Mouse (Mus musculus) lung, postnatal 25 days (tissue): Measurements from ENCODE around the gene Luc7l3.

ENCODE experiments used
- DNase-seq: peaks from one replicate; pipeline ENCODE4 v3.0.0; 2022; ENCODE audit warnings: low spot score

Gene Luc7l3

GRCm38 (mm10) chr11:94259814-94260213 lies 62.0 kb downstream of the Luc7l3 start:
- no peak for DNase-seq

DNA sequence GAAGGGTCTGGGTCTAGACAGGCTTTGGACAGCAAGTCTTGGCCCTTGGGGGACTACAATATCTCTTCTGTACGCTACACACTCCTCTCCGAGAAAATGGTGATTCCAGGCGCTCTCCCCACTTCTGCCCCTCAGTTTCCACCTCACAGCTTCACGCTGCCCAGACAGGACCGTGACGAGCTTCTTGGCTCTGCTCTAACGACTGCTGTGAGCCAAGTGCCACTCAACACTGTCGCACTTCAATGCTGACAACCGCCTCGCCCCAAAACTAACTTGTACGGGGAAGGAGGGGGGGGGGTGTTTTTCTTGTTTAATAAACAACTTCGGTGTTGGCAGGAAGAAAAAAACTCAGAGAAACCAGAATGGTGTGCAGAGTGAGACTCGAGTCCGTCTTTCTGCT lies 63.8 kb downstream of the Luc7l3 start:
- no peak for DNase-seq

DNA sequence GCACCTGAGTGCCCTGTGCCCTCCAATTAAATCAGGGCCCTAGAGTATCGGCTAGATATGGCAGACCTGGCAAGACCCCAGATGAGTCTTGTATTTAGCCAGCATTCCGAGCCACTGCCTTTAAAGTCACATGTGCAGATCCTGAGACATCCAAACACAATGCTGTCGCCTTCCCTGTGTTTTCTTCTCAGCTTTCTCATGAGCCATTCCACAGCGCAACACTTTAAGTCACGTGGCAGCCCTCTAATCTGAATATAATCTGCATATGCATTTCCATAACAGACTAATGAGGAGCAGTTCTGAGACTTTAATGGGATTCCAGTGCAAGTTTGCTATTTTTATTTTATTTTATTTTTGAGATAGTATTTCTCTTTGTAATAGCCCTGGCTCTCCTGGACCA lies 66.1 kb downstream of the Luc7l3 start:
- DNase-seq: no peak

DNA sequence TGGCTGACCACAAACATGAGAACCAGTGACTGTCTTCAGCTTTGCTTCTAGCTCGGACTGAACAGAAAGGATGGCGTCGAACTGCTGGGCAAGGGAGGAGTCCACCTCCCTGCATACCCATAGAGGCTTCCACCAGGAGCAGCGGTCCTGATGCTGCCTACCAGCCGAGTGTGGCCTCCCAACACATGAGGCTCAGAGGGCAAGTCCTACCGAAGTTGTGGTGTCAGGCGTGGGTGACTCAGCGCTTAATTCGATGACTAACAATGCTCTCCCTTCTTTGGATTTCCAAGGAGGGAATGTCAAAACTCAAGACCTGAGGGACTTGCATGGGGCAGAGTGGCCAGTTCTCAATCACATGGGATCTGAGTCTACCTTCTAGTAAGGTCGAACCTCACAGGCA lies 68.1 kb downstream of the Luc7l3 start:
- no peak for DNase-seq

- DNase-seq: no peak
Observed at GRCm38 (mm10) chr11:94253156-94253555, 68.6 kb downstream of the Luc7l3 start.

- no peak for DNase-seq
Observed at GRCm38 (mm10) chr11:94246789-94247061, 75.1 kb downstream of the Luc7l3 start.

- no peak for DNase-seq
Observed at GRCm38 (mm10) chr11:94245955-94246788, 75.6 kb downstream of the Luc7l3 start, which contains the start of gene Wfikkn2. Wfikkn2 (minus strand) TSS chr11:94246005.

GRCm38 (mm10) chr11:94244385-94244784 lies 77.4 kb downstream of the Luc7l3 start:
- DNase-seq: no peak

DNA sequence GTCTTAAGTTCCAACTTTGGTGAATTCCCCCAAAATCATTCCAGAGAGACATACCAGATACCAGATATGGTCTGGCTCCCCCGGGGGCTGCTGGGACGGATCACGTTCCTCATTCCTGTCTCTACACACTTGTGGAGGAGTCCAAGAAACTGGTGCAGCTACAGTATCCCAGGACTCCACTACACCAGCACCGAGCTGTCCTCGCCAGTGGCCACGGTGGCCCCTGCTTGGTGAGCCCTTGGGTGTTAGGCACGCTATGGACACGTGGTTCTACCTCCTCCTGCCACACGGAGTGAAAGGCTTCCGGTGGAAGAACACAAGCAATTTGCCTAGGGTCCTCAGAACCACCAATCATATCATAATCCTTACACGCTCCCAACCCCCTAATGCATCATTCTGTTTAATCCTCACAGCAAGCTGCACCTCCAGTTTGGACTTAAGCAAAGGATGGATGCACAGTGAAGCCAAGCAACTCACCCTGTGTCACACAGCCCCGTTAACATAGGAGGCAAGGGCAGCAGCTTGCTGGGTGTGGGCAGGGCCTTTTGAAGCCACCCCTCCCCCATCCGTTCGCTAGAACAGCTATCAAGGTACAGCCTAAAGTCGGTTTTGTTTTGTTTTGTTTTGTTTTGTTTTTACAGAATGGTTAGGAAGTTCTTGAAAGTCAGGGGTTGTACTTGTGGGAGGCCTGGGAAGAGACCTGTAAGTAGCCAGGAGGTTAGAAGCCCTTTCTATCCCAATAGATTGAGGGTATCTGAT lies 78.2 kb downstream of the Luc7l3 start:
- no peak for DNase-seq

GRCm38 (mm10) chr11:94242760-94243421 lies 78.9 kb downstream of the Luc7l3 start:
- DNase-seq: no peak

DNA sequence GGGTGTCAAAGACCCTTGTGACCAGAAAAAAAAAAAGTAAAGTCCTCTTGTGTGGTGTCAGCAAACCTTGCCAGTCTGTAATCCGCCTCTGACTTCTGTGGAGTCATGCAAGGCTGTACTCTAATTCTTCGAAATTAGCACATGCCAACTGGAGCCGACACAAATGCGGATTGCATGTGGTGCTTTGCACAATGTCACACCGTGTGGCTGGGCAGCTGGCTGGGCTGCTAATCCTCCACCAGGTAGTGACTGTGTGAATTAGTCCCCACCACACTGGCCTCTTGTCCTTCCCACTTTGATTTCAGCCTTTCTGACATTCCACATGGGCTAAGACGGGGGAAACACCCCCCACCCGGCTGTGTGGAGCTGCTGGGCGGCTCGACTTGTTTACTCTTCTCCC lies 82.1 kb downstream of the Luc7l3 start:
- DNase-seq: no peak

DNA sequence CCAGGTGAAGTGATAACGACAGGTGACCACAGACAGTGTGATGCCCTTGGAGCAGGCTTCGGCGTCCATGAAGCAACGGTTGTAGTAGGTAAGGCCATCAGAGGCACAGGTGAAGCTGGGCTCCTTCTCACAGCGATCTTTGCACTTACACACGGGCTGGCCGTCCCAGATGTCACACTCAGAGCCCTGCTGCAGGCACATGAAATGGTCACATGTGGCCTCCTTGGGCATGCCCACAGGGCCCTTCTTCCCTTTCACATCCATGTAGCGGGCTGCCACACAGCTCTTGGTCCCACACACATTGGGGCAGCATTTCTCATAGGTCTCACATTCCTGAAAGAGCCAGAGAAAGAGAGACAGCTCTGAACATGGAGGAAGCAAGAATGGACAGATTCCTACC lies 83.0 kb downstream of the Luc7l3 start:
- DNase-seq: no peak
